Mouse (Mus musculus): ENCODE data around the gene Rora. TPM values are rescaled to one million over a fixed set of nuclear protein-coding genes. Genes with fewer than 3 reads are reported as not detected.

Rora gene
- polyA plus RNA-seq, 1 experiment: 24.1 TPM

DNA sequence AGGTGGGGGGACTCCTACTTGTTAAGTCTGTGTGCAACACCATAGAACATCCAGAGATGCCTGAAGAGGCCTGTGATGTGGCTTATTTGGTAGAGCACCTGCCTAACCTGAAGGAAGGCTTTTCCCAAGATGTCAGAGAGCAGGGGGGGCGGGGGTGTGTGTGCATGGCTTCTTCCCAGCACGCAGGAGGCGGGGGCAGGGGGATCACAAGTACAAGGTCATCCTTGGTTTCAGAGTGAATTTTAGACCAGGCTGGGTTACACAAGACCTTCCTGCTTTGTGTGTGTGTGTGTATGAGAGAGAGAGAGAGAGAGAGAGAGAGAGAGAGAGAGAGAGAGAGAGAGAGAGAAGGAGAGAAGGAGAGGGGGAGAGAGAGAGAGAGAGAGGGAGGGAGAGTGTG lies 651.4 kb downstream of the Rora start:
- Histone ChIP-seq H3K4me3 (ENCODE audit: control insufficient read depth, low read depth, low read length) (no peak overlapping the region), H3K4me1 (ENCODE audit: control insufficient read depth, insufficient read depth, low read length) (peaks cover 5% of the 10 kb centered on the region), H3K36me3 (ENCODE audit: control insufficient read depth, insufficient read depth, low read length) (no peaks in the 10 kb centered on the region), H3K27me3 (ENCODE audit: control insufficient read depth, insufficient read depth, low read length) (no peaks in the 10 kb centered on the region), H3K27ac (ENCODE audit: control insufficient read depth, insufficient read depth, low read depth, low read length) (no peak overlapping the region)
- TF ChIP-seq CTCF (IDR thresholded peaks at IDR 0.05; ENCODE audit: control insufficient read depth, insufficient read depth, insufficient replicate concordance, low read depth, low read length) (no peak), POLR2A (IDR thresholded peaks at IDR 0.05; ENCODE audit: control insufficient read depth, low read depth, low read length) (no peak)

DNA sequence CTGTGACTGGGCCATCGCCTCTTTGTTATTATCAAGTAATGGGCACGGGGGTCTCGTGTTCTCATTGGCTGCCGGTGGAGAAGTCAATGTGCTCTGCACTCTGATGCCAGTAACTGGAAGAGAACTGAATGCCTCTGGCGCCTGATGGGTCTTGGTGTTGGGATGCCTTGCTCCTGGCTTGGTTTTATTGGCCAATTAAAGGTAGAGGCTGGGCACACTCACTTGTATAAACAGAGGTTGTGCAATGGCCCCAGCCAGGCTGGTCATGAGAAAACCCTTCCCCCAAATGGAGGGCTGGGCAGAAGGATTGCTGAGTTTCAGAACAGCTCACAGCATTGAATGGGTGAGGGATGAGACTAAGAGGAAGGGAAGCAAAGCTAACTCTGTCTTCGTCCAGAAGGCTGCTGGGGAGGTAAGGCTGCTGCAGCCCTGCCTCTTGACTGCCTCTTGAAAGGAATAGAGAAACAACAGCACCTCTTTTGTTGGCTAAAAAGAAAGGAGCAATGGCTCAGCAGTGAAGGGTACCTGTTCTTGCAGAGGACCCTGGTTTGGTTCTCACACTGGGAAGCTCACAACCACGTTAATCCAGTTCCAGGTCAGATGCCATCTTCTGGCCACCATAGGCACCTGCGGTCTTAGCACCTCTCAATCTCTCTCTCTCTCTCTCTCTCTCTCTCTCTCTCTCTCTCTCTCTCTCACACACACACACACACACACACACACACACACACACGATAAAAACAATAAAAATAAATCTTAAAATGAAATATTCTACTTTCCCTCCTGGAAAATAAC lies 653.3 kb downstream of the Rora start:
- H3K4me3 ChIP-seq (ENCODE audit: control insufficient read depth, low read depth, low read length): no peak overlapping the region
- TF ChIP-seq CTCF (IDR thresholded peaks at IDR 0.05; ENCODE audit: control insufficient read depth, insufficient read depth, insufficient replicate concordance, low read depth, low read length) (no peak), POLR2A (IDR thresholded peaks at IDR 0.05; ENCODE audit: control insufficient read depth, low read depth, low read length) (no peak)
- no peaks in the 10 kb centered on the region for H3K27me3 ChIP-seq (ENCODE audit: control insufficient read depth, insufficient read depth, low read length)
- H3K4me1 ChIP-seq (ENCODE audit: control insufficient read depth, insufficient read depth, low read length): peaks cover 2% of the 10 kb centered on the region; the same call in 1 of the 2 replicates
- H3K27ac ChIP-seq (ENCODE audit: control insufficient read depth, insufficient read depth, low read depth, low read length): no peak overlapping the region
- no peaks in the 10 kb centered on the region for H3K36me3 ChIP-seq (ENCODE audit: control insufficient read depth, insufficient read depth, low read length)

- Histone ChIP-seq H3K36me3 (ENCODE audit: control insufficient read depth, insufficient read depth, low read length) (no peaks in the 10 kb centered on the region), H3K27ac (ENCODE audit: control insufficient read depth, insufficient read depth, low read depth, low read length) (no peak overlapping the region), H3K4me3 (ENCODE audit: control insufficient read depth, low read depth, low read length) (no peak overlapping the region), H3K27me3 (ENCODE audit: control insufficient read depth, insufficient read depth, low read length) (no peaks in the 10 kb centered on the region), H3K4me1 (ENCODE audit: control insufficient read depth, insufficient read depth, low read length) (peaks cover 2% of the 10 kb centered on the region; the same call in 1 of the 2 replicates)
- TF ChIP-seq CTCF (IDR thresholded peaks at IDR 0.05; ENCODE audit: control insufficient read depth, insufficient read depth, insufficient replicate concordance, low read depth, low read length) (no peak), POLR2A (IDR thresholded peaks at IDR 0.05; ENCODE audit: control insufficient read depth, low read depth, low read length) (no peak)
These were observed 654.4 kb downstream of the Rora start for GRCm38 (mm10) chr9:69307974-69308373.

- no peaks in the 10 kb centered on the region for H3K27me3 ChIP-seq (ENCODE audit: control insufficient read depth, insufficient read depth, low read length)
- H3K27ac ChIP-seq (ENCODE audit: control insufficient read depth, insufficient read depth, low read depth, low read length): no peak overlapping the region
- H3K4me1 ChIP-seq (ENCODE audit: control insufficient read depth, insufficient read depth, low read length): no peaks in the 10 kb centered on the region
- no peaks in the 10 kb centered on the region for H3K36me3 ChIP-seq (ENCODE audit: control insufficient read depth, insufficient read depth, low read length)
- H3K4me3 ChIP-seq (ENCODE audit: control insufficient read depth, low read depth, low read length): no peak overlapping the region
- TF ChIP-seq CTCF (IDR thresholded peaks at IDR 0.05; ENCODE audit: control insufficient read depth, insufficient read depth, insufficient replicate concordance, low read depth, low read length) (no peak), POLR2A (IDR thresholded peaks at IDR 0.05; ENCODE audit: control insufficient read depth, low read depth, low read length) (no peak)
These were observed 656.9 kb downstream of the Rora start for GRCm38 (mm10) chr9:69310524-69310923.

DNA sequence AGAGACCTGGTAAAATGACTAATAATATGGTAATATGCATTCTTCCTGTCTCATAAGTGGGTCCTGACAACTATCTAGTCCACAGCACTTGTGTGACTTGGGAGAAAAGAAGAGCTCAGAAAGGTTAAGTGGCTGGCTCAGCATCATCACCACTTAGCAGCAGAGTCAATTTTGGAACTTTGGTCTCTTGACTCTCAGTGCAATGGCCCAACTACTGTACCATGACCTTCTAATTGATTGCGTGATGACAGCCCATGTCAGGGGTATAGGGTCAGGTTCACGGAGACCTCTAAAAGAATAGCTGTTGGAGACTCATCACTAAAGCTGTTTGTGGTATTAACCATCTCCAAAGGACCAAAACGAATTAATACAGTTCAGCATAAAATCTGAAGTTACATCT lies 659.7 kb downstream of the Rora start:
- no peak overlapping the region for H3K4me3 ChIP-seq (ENCODE audit: control insufficient read depth, low read depth, low read length)
- H3K4me1 ChIP-seq (ENCODE audit: control insufficient read depth, insufficient read depth, low read length): no peaks in the 10 kb centered on the region
- TF ChIP-seq POLR2A (IDR thresholded peaks at IDR 0.05; ENCODE audit: control insufficient read depth, low read depth, low read length) (no peak), CTCF (IDR thresholded peaks at IDR 0.05; ENCODE audit: control insufficient read depth, insufficient read depth, insufficient replicate concordance, low read depth, low read length) (no peak)
- no peaks in the 10 kb centered on the region for H3K36me3 ChIP-seq (ENCODE audit: control insufficient read depth, insufficient read depth, low read length)
- H3K27me3 ChIP-seq (ENCODE audit: control insufficient read depth, insufficient read depth, low read length): no peaks in the 10 kb centered on the region
- no peak overlapping the region for H3K27ac ChIP-seq (ENCODE audit: control insufficient read depth, insufficient read depth, low read depth, low read length)

DNA sequence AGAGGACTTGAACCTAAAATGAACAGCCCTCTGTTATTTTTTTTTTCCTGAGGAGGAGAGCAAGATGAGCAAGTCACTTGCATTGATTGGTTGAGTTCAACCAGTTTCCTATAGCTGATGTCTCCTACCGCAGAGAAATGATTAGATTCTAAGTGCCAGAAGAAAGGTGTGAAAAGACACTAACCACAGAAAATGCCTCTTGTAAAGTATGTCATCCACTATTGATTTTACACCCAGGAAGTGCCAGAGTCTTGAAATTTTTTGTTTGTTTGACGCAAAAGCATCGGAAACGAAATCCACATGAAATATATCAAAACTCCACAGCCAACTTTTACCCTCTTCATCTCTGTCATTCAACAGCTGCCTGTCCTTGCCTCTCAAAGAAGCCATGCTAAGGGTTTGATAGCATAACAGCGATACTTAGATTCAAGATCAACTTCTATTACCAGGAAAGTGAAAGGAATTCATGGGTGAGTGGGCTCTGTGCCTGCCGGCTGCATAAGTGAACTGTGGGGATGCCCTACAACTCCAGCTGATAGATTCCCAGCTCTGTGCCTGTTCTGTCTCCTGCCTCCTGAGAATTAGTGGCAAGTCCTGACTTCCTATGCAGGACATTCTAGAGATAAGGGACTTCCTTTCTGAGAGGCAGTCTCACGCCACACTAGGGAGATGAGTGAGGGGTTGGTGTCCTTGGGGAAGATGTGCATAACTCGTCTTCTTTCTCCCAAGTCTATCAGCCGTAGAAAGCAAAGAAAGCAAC lies 661.0 kb downstream of the Rora start:
- Histone ChIP-seq H3K27ac (ENCODE audit: control insufficient read depth, insufficient read depth, low read depth, low read length) (no peak overlapping the region), H3K36me3 (ENCODE audit: control insufficient read depth, insufficient read depth, low read length) (no peaks in the 10 kb centered on the region), H3K27me3 (ENCODE audit: control insufficient read depth, insufficient read depth, low read length) (no peaks in the 10 kb centered on the region), H3K4me1 (ENCODE audit: control insufficient read depth, insufficient read depth, low read length) (no peaks in the 10 kb centered on the region), H3K4me3 (ENCODE audit: control insufficient read depth, low read depth, low read length) (no peak overlapping the region)
- TF ChIP-seq CTCF (IDR thresholded peaks at IDR 0.05; ENCODE audit: control insufficient read depth, insufficient read depth, insufficient replicate concordance, low read depth, low read length): no peak
- no peak for TF ChIP-seq POLR2A (IDR thresholded peaks at IDR 0.05; ENCODE audit: control insufficient read depth, low read depth, low read length)

DNA sequence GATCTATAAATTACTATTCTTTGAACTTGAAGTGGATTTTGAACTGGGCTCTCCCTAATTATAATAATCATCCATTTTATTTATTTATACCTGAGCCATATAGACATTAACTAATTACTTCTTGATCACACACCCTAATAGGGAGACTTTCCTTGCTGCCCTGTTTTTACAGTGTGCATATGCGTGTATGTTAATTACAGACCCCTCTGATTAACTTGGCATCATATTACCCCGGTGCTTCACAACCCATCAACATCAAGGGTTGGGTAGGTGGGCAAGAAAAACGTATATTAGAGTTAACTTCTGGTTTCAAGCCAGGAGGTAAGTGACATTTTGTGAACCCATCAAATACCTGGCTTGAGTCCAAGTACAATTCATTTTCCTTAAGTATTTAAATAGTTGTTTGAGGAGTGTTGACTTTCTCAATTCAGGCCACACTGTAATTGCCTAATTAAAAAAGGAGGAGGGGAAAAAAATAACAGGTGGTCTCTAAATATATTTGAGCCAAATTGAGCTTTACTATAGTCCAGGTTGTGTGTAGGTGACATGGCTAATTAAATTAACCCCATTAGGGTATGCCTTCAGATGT lies 664.0 kb downstream of the Rora start:
- no peaks in the 10 kb centered on the region for H3K4me1 ChIP-seq (ENCODE audit: control insufficient read depth, insufficient read depth, low read length)
- H3K27ac ChIP-seq (ENCODE audit: control insufficient read depth, insufficient read depth, low read depth, low read length): no peak overlapping the region
- H3K27me3 ChIP-seq (ENCODE audit: control insufficient read depth, insufficient read depth, low read length): no peaks in the 10 kb centered on the region
- TF ChIP-seq POLR2A (IDR thresholded peaks at IDR 0.05; ENCODE audit: control insufficient read depth, low read depth, low read length): no peak
- no peak for TF ChIP-seq CTCF (IDR thresholded peaks at IDR 0.05; ENCODE audit: control insufficient read depth, insufficient read depth, insufficient replicate concordance, low read depth, low read length)
- H3K4me3 ChIP-seq (ENCODE audit: control insufficient read depth, low read depth, low read length): no peak overlapping the region
- H3K36me3 ChIP-seq (ENCODE audit: control insufficient read depth, insufficient read depth, low read length): no peaks in the 10 kb centered on the region
